Mouse (Mus musculus) stomach, postnatal 0 days (tissue): ENCODE measurements around the gene Zfhx3.

Source experiments
- CTCF ChIP-seq: IDR thresholded peaks from 2 replicates; pipeline ENCODE4 v1.5.1; 2016; ENCODE audit warnings: antibody characterized with exemption, low read depth, mild to moderate bottlenecking, moderate library complexity
- EP300 ChIP-seq: optimal IDR thresholded peaks from 2 replicates; pipeline ENCODE3; 2016; ENCODE audit warnings: antibody characterized with exemption

DNA sequence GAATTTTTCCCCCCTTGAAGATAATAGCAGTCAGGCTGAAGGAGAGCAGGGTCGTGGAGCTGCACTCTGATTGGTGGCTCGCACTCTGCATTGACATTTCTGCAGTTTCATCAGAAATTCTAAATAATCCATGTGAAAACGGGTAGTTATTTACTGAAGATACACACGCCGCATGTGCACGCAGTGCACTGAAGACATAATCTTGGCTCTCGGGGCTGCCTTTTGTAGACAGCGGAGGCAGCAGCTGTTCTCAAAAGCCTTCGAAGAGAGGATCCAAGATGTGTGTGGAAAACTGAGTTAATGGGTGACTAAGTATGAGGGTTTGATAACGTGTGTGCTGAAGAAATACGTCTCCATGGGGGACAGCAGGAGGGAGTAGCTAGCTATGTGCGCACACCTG, 553.7 kb downstream of the Zfhx3 start:
- no peak for TF ChIP-seq EP300
- no peak for TF ChIP-seq CTCF
